Mouse (Mus musculus) macrophage (primary cell): ENCODE data around the gene Iqsec1. TPM values are rescaled to one million over a fixed set of nuclear protein-coding genes. Genes with fewer than 3 reads are reported as not detected.

Experiments used
- polyA plus RNA-seq: library from polyadenylated mRNA; stranded (reverse); fragments of 250-400 nt; gene quantifications from 3 replicates; pipeline ENCODE4 v1.2.4, GENCODE M21; 2018; ENCODE audit warnings: inconsistent platforms

Iqsec1 gene
- polyA plus RNA-seq, 1 experiment from 2014 or later: 135 TPM

Other genes starting within 250 kb of the Iqsec1 start
- 0.62 to 5.7 TPM (median 2.0 TPM) in 3 replicates for gene Nup210, start 128.1 kb upstream of the Iqsec1 start, polyA plus RNA-seq
- 0.55 to 1.4 TPM (median 0.77 TPM) in 3 replicates for gene Hdac11, start 168.0 kb upstream of the Iqsec1 start, polyA plus RNA-seq
- gene Fbln2, start 223.8 kb upstream of the Iqsec1 start, polyA plus RNA-seq: 0.19 to 0.30 TPM in 2 of 3 replicates, not detected in the other